Mouse (Mus musculus): ENCODE data around the gene Trappc11.
"Not testable (repeated sequence)": the region's sequence is repeated elsewhere in the genome, so short reads cannot be mapped to it uniquely, and the experiment has no call there.

Gene Trappc11

GRCm38 (mm10) chr8:47482354-47483071, 50.8 kb downstream of the Trappc11 start:
- DNase-seq, result peak; percentile 8

- DNase-seq, result no peak
Measured at GRCm38 (mm10) chr8:47480039-47480438, 53.2 kb downstream of the Trappc11 start.

GRCm38 (mm10) chr8:47461650-47462049, 71.6 kb downstream of the Trappc11 start:
- no peak for DNase-seq

- DNase-seq, result no peak
Measured at GRCm38 (mm10) chr8:47459216-47459749, 74.0 kb downstream of the Trappc11 start.

GRCm38 (mm10) chr8:47458591-47458990, 74.7 kb downstream of the Trappc11 start:
- no peak for DNase-seq

GRCm38 (mm10) chr8:47449211-47449610, 84.1 kb downstream of the Trappc11 start:
- DNase-seq, result not testable (repeated sequence)

- DNase-seq, result peak; percentile 21
Measured at GRCm38 (mm10) chr8:47446312-47447046, 86.8 kb downstream of the Trappc11 start, which contains the start of gene Stox2. Gene Stox2 (minus strand): TSS chr8:47446362.

All from embryo, embryonic 11 days (tissue).